Mouse (Mus musculus) E14TG2a.4 (cell line): ENCODE measurements around the gene Elfn1.
A peak's percentile ranks its signal among the peaks of the same experiment; 100 is the strongest.

Source experiments
- H3K27me3 ChIP-seq: 2 replicates; pipeline ENCODE4 v1.6.1; 2014; ENCODE audit warnings: low read length, control low read depth; ENCODE audit not compliant: insufficient read depth
- H3K36me3 ChIP-seq: 2 replicates; pipeline ENCODE4 v1.6.1; 2014; ENCODE audit warnings: low read length, control low read depth; ENCODE audit not compliant: insufficient read depth
- H3K4me1 ChIP-seq: replicated peaks from 2 replicates; pipeline ENCODE4 v1.6.1; 2014; ENCODE audit warnings: low read depth, low read length, control low read depth
- H3K4me3 ChIP-seq: replicated peaks from 2 replicates; pipeline ENCODE4 v1.5.1; 2014; ENCODE audit warnings: mild to moderate bottlenecking, low read length
- H3K9me3 ChIP-seq: 2 replicates; pipeline ENCODE4 v1.6.1; 2014; ENCODE audit warnings: low read length, control low read depth
- CTCF ChIP-seq: conservative IDR thresholded peaks from 2 replicates; pipeline ENCODE4 v1.5.1; 2014; ENCODE audit warnings: low read length
- NANOG ChIP-seq: IDR thresholded peaks from 2 replicates; pipeline ENCODE4 v1.6.1; 2014; ENCODE audit warnings: borderline replicate concordance, low read length, mixed read lengths
- POU5F1 ChIP-seq: IDR thresholded peaks from 2 replicates; pipeline ENCODE4 v1.6.1; 2014; ENCODE audit warnings: low read length, borderline replicate concordance

Elfn1 gene

DNA sequence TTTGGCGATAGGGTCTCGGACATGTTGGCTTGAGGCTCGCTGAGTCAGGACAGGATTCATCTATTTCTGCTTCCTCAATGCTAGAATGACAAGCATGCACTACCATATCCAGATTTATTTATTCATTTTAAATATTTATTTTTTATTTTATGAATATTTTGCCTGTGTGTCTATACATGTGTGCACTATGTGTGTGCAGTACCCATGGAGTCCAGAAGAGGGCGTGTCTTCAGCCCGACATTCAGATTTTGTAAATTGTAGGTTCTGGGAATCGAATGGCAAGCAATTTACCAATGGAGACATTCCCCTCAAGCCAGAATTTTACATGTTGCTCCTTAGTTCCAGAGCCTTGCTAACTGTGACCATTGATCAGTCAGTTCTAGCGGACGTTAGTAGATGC lies 16.1 kb downstream of the Elfn1 start:
- no peaks in the 10 kb centered on the region for H3K36me3 ChIP-seq
- peaks cover 27% of the 10 kb centered on the region for H3K27me3 ChIP-seq
- H3K4me1 ChIP-seq, result peaks cover 6% of the 10 kb centered on the region; the same call in 1 of the 2 replicates
- TF ChIP-seq POU5F1 (no peak), CTCF (peak; percentile 64)
- H3K9me3 ChIP-seq, result no peaks in the 10 kb centered on the region
- H3K4me3 ChIP-seq, result no peak overlapping the region

DNA sequence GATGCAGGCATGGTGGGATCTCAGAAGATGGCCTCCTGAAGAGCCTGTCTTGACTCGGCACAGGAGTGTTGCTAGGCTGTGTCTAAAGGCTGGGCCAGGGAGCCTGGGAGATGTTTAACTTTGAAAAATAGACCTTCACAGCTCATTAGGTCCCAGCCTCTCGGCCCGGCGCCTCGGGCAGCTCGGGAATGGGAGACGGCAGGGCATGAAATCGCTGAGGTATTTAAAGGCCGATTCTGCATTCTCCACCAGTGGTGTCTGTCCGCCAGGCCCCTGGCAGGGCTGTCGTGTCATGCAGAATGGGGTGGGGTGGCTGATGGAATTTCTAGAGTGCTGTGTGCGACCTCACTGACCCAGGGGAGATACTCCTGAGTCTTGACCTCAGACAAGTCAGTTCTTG lies 22.4 kb downstream of the Elfn1 start:
- peak overlapping the region; percentile 10; the same call in 1 of the 2 replicates for H3K4me3 ChIP-seq
- TF ChIP-seq NANOG, result no peak
- no peak for TF ChIP-seq CTCF
- TF ChIP-seq POU5F1, result no peak
- no peaks in the 10 kb centered on the region for H3K9me3 ChIP-seq
- no peaks in the 10 kb centered on the region for H3K36me3 ChIP-seq
- peaks cover 24% of the 10 kb centered on the region for H3K27me3 ChIP-seq
- H3K4me1 ChIP-seq, result peaks cover 44% of the 10 kb centered on the region

DNA sequence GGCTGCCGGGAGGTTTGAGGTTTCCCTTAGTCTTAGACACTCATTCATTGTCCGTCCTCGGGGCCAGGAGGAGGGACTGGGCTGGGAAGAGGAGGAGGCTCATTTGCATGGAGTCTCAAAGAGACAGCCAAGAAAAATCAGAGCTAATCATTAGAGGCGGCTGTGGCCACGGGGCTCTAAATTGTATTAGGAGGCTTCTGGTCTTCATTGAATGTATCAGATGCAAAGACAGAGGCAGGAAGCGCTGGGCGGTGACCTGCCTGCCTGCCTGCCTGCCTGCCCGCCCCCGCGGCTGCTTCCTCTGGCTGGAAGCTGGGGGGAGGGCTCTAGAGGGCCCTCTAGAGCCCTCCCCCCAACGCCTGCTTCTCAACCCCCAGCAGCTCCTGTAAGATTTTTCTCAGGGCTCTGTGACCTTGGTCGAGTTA lies 23.2 kb downstream of the Elfn1 start:
- peaks cover 32% of the 10 kb centered on the region for H3K27me3 ChIP-seq
- no peaks in the 10 kb centered on the region for H3K36me3 ChIP-seq
- TF ChIP-seq POU5F1, result no peak
- TF ChIP-seq NANOG, result no peak
- no peak for TF ChIP-seq CTCF
- H3K9me3 ChIP-seq, result no peaks in the 10 kb centered on the region
- H3K4me1 ChIP-seq, result peaks cover 44% of the 10 kb centered on the region
- H3K4me3 ChIP-seq, result peak overlapping the region; percentile 46

DNA sequence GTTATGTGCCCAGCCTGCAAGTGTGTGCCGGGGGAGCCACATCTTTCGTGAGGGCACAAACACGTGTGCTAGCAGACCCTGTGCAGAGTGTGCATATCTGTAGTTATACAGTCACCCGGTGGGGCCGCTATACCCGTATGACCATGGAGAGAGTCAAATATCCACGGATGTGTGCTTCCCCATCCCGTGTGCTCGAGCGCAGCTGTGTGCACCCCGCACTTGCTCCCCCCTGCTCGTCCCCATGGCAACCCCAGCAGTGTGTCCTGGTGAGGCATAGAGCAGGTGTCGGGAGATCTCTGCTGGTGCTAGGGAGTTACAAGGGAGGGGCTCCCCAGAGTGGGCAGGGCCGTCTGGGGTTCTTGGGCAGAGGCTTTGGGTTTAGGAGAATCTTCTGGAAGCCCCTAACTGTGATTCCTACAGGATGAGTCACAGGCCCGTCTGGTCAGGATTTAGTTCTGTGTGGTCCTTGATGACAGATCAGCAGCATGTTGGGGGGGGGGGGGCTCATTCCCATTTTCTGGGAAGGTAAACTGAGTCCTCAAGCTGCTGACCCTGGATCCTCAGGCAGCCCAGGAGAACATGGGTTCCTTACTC lies 24.3 kb downstream of the Elfn1 start:
- Histone ChIP-seq H3K36me3 (no peaks in the 10 kb centered on the region), H3K9me3 (peaks cover 4% of the 10 kb centered on the region; the same call in 1 of the 2 replicates), H3K4me3 (peak overlapping the region; percentile 46), H3K4me1 (peaks cover 44% of the 10 kb centered on the region), H3K27me3 (peaks cover 34% of the 10 kb centered on the region)
- TF ChIP-seq NANOG, result no peak
- no peak for TF ChIP-seq POU5F1
- no peak for TF ChIP-seq CTCF

DNA sequence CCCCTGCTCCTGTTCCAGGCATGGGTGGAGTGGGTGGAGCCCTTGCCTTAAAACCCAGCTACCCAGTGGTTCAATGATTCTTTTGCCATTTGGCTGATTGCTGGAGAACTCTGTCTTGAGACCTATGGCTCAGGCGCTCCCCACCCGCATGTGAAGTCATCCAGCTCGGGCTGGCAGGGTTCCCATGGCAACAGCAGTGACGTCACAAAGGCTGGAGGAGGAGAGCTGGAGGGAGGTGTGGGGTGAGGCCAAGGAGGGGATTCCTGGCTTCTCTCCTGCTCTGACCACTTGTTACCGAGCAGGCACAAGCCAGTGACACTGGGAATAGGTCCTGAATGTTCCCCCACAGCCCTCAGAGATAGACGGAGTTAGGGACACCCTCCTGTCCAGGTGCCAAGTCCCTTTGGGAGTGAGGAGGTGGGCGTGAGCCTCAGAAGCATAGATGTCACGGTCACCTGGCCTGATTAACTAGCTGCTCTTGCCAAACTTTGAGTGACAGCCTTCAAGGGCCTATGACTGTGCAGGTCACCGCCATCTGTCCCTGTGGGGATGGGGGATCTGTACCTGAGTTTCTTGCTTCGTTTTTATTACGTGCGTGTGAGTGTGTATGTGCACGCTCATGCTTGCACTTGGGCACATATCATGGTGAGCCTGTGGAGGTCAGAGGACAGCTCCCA lies 25.0 kb downstream of the Elfn1 start:
- no peaks in the 10 kb centered on the region for H3K36me3 ChIP-seq
- H3K4me1 ChIP-seq, result peaks cover 44% of the 10 kb centered on the region
- TF ChIP-seq NANOG (no peak), CTCF (no peak), POU5F1 (no peak)
- H3K9me3 ChIP-seq, result peaks cover 9% of the 10 kb centered on the region
- peaks cover 27% of the 10 kb centered on the region for H3K27me3 ChIP-seq
- peak overlapping the region; percentile 46 for H3K4me3 ChIP-seq

DNA sequence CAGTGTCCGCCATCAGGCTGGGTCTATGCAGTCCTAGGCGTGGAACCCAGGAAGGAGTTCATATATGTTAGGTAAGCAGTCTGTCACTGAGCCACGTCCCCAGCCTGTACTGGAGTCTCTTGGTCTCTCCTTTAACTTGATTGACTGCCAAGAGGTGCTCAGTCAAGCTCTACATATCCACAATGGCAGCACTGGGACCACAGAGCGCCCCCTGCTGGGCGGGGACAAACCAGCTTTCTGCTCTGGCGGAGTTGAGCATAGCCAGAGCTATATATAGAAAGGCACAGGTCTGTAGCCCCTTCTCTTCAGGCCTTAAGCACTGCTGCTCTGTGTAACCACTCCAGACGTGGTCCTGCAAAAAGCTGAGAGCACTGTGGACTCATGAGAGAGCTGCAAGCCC lies 25.7 kb downstream of the Elfn1 start:
- Histone ChIP-seq H3K27me3 (peaks cover 24% of the 10 kb centered on the region), H3K9me3 (peaks cover 12% of the 10 kb centered on the region), H3K4me3 (no peak overlapping the region)

DNA sequence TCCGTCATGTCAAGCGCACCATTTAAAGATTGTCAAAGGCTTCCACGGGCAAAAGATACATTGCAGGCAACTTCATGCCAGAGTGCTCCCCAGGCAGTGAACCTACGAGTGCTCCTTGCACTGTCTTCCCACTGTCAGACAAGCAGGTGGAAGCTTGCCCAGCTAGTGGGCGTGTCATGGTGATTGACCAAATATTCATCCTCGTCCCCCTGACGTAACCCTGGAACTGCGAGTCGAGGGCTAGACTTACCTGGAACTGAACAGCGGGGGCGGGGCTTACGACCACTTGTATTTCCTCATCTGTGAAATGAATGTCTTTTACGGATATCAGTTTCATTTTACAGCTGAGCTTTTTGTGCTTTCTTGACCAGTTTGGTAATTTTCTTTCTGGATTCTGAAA lies 28.7 kb downstream of the Elfn1 start:
- peaks cover 15% of the 10 kb centered on the region for H3K9me3 ChIP-seq
- no peak for TF ChIP-seq POU5F1
- no peak for TF ChIP-seq NANOG
- no peak for TF ChIP-seq CTCF
- H3K36me3 ChIP-seq, result no peaks in the 10 kb centered on the region
- no peak overlapping the region for H3K4me3 ChIP-seq
- H3K4me1 ChIP-seq, result peaks cover 29% of the 10 kb centered on the region
- peaks cover 32% of the 10 kb centered on the region for H3K27me3 ChIP-seq

More for the DNA sequence above, 25.7 kb downstream of the Elfn1 start:
- no peaks in the 10 kb centered on the region for H3K36me3 ChIP-seq
- H3K4me1 ChIP-seq, result peaks cover 44% of the 10 kb centered on the region
- TF ChIP-seq POU5F1 (no peak), CTCF (peak; percentile 57)

DNA sequence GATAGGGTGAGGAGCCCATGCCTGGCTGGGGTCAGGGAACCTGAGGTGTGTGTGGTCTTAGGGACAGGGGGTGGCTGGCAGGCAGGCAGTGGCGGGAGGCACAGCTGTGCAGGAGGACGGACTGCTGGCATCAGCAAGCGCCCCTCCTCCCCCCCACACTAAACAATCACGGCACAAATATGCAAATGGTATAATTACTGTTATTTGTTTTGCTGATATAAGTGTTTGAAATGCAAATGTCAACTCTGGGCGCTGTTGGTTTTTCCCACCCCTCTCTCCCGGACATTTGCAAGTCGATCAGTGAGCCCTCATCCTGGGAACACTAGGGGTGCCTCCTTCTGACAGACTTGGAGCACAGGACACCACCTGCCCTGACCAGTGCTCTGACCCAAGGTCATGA lies 37.0 kb downstream of the Elfn1 start:
- TF ChIP-seq CTCF, result no peak
- TF ChIP-seq NANOG, result peak; percentile 47
- TF ChIP-seq POU5F1, result no peak; the same call in 1 of the 2 replicates
- H3K36me3 ChIP-seq, result no peaks in the 10 kb centered on the region
- peak overlapping the region; percentile 26; the same call in 1 of the 2 replicates for H3K4me3 ChIP-seq
- H3K9me3 ChIP-seq, result peaks cover 3% of the 10 kb centered on the region; the same call in 1 of the 2 replicates
- H3K27me3 ChIP-seq, result peaks cover 47% of the 10 kb centered on the region
- peaks cover 70% of the 10 kb centered on the region for H3K4me1 ChIP-seq

DNA sequence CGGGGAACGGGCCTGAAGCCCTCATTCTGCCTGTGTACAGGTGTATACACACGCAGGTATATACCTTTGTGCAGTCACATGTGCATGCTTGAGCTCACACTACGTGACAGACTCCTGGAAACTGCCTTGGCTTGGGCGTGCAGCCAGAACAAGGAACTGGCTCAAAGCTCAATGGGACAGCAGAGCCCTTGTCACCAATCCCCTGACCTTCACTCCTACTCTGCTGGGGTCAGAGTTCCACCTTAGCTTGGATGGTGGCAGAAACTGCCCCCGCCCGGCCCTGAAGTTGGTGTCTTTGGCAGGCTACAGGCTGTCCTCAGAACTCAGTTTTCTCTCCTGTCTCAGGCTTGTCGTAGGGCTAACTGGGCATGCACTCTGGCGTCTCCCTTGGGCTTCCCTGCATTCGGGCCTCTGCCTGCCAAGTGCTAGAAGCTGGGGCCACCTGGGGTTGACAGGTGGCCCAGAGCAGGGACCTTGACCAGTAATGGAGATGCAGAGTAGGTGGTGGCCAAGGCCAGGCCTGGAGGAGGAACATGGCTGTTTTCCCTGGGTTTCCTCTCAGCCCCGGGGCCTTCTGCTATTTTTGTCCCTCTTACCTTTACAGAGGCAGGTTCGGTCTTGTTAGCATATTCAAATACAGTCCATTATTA lies 38.1 kb downstream of the Elfn1 start:
- H3K4me3 ChIP-seq, result no peak overlapping the region
- no peaks in the 10 kb centered on the region for H3K36me3 ChIP-seq
- TF ChIP-seq NANOG (no peak), POU5F1 (no peak), CTCF (no peak)
- H3K9me3 ChIP-seq, result no peaks in the 10 kb centered on the region; the same call in 1 of the 2 replicates
- H3K4me1 ChIP-seq, result peaks cover 79% of the 10 kb centered on the region
- peaks cover 47% of the 10 kb centered on the region for H3K27me3 ChIP-seq
